Mouse (Mus musculus) neural tube, embryonic 12.5 days (tissue): Measurements from ENCODE around the gene Gm10057. TPM values are rescaled to one million over a fixed set of nuclear protein-coding genes. Genes with fewer than 3 reads are reported as not detected.
"Not testable (repeated sequence)": the region's sequence is repeated elsewhere in the genome, so short reads cannot be mapped to it uniquely, and the experiment has no call there.

Experiments
- ATAC-seq: fragments of 200-750 bp; cut with Nextera tagmentation; 2 replicates; pipeline ENCODE4 v1.8.0; 2017; ENCODE audit warnings: low read depth, mild to moderate bottlenecking, moderate TSS enrichment, moderate library complexity; ENCODE audit not compliant: low FRiP score
- H3K27ac ChIP-seq: fragments of 300-500 bp; sonication (generic); 2 replicates; pipeline ENCODE4 v1.5.1; 2016
- H3K27me3 ChIP-seq: fragments of 300-500 bp; sonication (generic); replicated peaks from 2 replicates; pipeline ENCODE4 v1.6.1; 2016; ENCODE audit warnings: mild to moderate bottlenecking
- H3K36me3 ChIP-seq: fragments of 300-500 bp; sonication (generic); 2 replicates; pipeline ENCODE4 v1.6.1; 2016; ENCODE audit warnings: mild to moderate bottlenecking
- H3K4me1 ChIP-seq: fragments of 300-500 bp; sonication (generic); 2 replicates; pipeline ENCODE4 v1.6.1; 2016
- H3K4me2 ChIP-seq: fragments of 300-500 bp; sonication (generic); replicated peaks from 2 replicates; pipeline ENCODE4 v1.6.1; 2016; ENCODE audit warnings: mild to moderate bottlenecking
- H3K4me3 ChIP-seq: fragments of 300-500 bp; sonication (generic); 2 replicates; pipeline ENCODE4 v1.5.1; 2016
- H3K9ac ChIP-seq: fragments of 300-500 bp; sonication (generic); 2 replicates; pipeline ENCODE4 v1.6.1; 2016; ENCODE audit warnings: mild to moderate bottlenecking
- H3K9me3 ChIP-seq: fragments of 300-500 bp; sonication (generic); 2 replicates; pipeline ENCODE4 v1.6.1; 2016; ENCODE audit warnings: mild to moderate bottlenecking
- polyA plus RNA-seq: library from polyadenylated mRNA; unstranded; fragments of >200 nt; fragmentation: Nextera tagmentation; extraction: Ambion mirVana; gene quantifications from 2 replicates; pipeline ENCODE4 v1.2.1, GENCODE M21; 2016

The Gm10057 gene
- polyA plus RNA-seq: not detected in 2 replicates

GRCm38 (mm10) chrX:154054939-154055338 lies at the start of gene Gm10057:
TSS of gene Gm10057 (minus strand) at chrX:154055039.
- H3K4me1 ChIP-seq, H3K27ac ChIP-seq, H3K27me3 ChIP-seq, H3K9me3 ChIP-seq, H3K36me3 ChIP-seq, H3K4me2 ChIP-seq, H3K4me3 ChIP-seq, H3K9ac ChIP-seq, ATAC-seq: not testable (repeated sequence)

GRCm38 (mm10) chrX:154033727-154034126 lies 21.1 kb downstream of the Gm10057 start, which contains the start of gene 4921511M17Rik:
TSS of gene 4921511M17Rik (minus strand) at chrX:154033827.
- not testable (repeated sequence) for H3K4me1 ChIP-seq, H3K27me3 ChIP-seq, H3K36me3 ChIP-seq, H3K9me3 ChIP-seq, H3K27ac ChIP-seq, H3K4me2 ChIP-seq, H3K4me3 ChIP-seq, H3K9ac ChIP-seq, ATAC-seq

GRCm38 (mm10) chrX:154012540-154012939 lies 42.3 kb downstream of the Gm10057 start, which contains the start of gene Samt1:
TSS of gene Samt1 (minus strand) at chrX:154012640.
- not testable (repeated sequence) for H3K9ac ChIP-seq, H3K4me1 ChIP-seq, ATAC-seq, H3K9me3 ChIP-seq, H3K27ac ChIP-seq, H3K27me3 ChIP-seq, H3K4me3 ChIP-seq, H3K36me3 ChIP-seq, H3K4me2 ChIP-seq

Other genes with a start within 250 kb of the Gm10057 start
- 14.3 and 14.7 TPM in 2 replicates for gene Spin2c, start 222.8 kb downstream of the Gm10057 start, polyA plus RNA-seq
- not detected in 2 replicates for gene Samt1, start 42.4 kb downstream of the Gm10057 start, polyA plus RNA-seq
- gene 4921511M17Rik, start 21.2 kb downstream of the Gm10057 start, polyA plus RNA-seq: not detected in 2 replicates
- not detected in 2 replicates for gene Gm15140, start 65.6 kb upstream of the Gm10057 start, polyA plus RNA-seq